Mouse (Mus musculus) adrenal gland, adult 2 months (tissue): Measurements from ENCODE around the gene Mef2a. TPM values are rescaled to one million over a fixed set of nuclear protein-coding genes. Genes with fewer than 3 reads are reported as not detected.
"Not testable (repeated sequence)": the region's sequence is repeated elsewhere in the genome, so short reads cannot be mapped to it uniquely, and the experiment has no call there.

ENCODE experiments used
- DNase-seq: peaks from one replicate; pipeline ENCODE4 v3.0.0; 2021
- polyA plus RNA-seq: library from polyadenylated mRNA; depleted of rRNA; stranded (reverse); fragments of >200 nt; gene quantifications from 2 replicates; pipeline ENCODE4 v1.2.3, GENCODE M21; 2012
- total RNA-seq, 2 experiments: library from RNA; stranded (reverse); gene quantifications; 2 replicates each; pipeline ENCODE4 v1.2.3; 2021

Mef2a gene
- total and polyA plus RNA-seq, 3 experiments = 28.8 to 60.3 (median 49.3) TPM

DNA sequence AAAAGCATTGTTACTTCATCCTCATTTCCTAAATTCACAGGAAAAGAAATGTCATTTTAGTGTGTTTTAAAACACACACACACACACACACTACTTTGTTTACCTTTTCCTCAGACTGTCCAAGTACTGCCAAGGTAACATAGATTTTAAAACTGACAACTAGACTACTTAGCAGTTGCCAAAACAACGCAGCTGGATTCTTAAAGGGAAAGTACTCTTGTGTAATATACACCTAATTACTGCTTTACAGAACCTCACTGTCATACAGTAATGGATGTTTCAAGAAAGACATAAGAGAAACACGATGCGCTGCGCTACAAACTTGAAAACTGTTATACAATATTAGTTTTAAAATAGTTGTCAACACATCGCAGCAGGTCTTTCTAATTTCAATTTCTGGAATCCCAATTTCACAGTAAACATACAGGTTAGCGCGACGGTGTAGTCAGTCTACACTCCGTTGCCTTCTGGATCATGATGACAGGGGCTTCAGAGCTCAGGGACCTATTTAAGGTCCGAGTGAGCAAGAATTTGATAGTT lies 1.2 kb downstream of the Mef2a start:
- no peak for DNase-seq

GRCm38 (mm10) chr7:67369645-67370044 lies 3.0 kb downstream of the Mef2a start:
- DNase-seq = no peak

DNA sequence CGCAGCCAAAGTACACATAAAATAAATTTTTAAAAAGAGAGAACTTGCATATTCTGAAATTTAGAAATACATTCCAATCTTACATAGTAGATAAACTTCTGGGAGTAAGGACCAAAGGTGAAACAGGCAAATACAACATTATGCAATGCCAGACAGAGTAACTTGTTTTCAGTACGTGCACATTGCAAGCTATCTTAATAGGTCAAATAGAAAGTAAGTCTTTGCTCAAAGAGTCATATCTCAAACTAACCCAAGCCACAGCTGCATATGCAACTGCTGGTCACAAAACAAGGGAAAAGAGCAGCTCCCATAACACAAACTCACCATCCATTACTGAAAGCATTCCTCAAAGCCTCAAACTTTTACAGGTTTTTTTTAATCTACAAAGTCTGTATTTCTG lies 4.3 kb downstream of the Mef2a start:
- no peak for DNase-seq

DNA sequence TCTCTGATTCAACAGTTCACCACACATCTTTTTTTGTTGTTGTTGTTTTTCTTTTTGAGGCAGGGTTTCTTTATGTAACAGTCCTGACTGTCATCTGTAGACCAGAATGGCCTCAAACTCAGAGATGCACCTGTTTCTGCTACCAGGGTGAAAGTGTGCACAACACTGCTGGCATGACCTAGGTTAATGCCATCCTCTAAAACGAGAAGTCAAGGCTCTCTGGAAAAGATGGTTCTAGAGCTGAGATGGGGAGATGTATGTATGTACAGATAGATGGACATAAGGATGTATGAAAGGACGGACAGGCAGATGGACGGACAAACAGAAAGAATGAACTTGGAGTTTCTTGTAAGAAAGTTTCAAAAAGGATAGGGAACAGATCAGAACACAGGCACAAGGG lies 12.1 kb downstream of the Mef2a start:
- no peak for DNase-seq

- no peak for DNase-seq
These were observed 12.8 kb downstream of the Mef2a start for GRCm38 (mm10) chr7:67359863-67360262.

DNA sequence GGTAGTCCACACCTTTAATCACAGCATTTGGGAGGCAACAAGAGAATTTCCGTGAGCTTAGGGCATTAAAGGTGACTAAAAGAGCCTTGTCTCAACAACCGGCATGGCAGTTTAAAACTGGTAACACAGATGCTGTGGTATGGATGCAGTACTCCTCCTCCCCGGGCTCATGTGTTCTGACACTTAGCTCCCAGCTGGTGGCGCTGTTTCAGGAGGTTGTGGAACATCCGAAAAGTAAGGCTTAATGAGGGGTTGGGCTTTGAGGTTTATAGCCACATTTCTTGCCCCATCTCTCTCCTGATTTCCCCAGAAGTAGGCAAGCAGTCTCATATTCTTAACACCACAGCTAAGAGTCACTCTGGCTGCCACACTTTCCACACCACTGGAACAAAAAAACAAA lies 16.8 kb downstream of the Mef2a start:
- no peak for DNase-seq

DNA sequence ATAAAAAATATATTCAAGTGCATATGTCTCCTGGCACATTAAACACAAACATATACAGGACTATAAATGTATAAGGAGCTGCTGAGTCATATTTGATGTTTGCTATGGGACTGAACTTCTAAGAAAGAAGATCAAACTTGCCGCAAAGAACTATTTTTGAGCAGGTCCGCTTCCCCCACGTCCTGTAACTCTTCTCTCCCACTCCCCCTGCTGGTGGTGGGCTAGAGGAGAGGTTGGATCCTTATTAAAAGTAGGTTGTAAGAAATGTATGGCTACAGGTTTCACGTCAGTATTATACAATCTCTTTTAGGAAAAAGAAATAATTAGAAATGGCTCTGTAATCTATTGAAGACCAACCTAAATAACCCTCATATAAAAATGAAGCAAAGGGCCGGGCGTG lies 19.0 kb downstream of the Mef2a start:
- DNase-seq = no peak

GRCm38 (mm10) chr7:67352989-67353388 lies 19.7 kb downstream of the Mef2a start:
- DNase-seq = no peak

DNA sequence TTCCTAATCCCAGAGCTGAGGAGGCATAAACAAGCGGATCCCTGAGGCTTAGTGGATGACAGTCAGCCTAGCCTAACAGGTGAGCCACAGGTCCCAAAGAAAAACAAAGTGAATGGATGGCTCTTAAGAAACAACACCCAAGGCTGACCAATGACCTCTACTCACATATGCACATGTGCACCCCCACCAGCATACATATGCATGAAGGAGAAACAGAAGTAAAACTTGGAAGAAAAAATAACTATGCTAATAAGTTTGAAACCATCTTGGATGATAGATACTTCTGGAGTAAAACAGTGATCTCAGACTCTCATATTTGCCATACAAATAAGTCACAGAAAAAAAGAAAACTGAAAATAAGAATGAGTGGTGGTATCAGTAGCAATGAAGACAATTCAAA lies 28.2 kb downstream of the Mef2a start:
- no peak for DNase-seq

- no peak for DNase-seq
These were observed 30.5 kb downstream of the Mef2a start for GRCm38 (mm10) chr7:67342067-67342625.

- no peak for DNase-seq
These were observed 52.3 kb downstream of the Mef2a start for GRCm38 (mm10) chr7:67320359-67320758.

DNA sequence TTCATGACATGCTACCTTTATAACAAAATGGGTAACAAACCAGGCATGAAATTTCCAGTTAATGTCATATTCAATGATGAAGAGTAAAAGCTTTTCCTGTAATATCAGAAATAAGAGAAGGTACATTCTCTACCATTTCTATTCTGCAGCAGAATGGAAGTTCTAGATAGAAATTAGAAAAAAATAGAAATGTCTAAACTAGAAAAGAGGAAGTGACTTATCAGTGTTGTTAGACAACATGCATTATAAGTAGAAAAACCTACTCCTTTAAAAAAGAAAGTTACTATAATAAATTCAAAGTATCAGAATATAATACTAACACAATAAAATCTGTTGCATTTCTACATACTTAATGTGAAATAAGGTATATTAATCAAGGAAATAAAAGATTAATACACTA lies 54.0 kb downstream of the Mef2a start:
- DNase-seq = no peak

DNA sequence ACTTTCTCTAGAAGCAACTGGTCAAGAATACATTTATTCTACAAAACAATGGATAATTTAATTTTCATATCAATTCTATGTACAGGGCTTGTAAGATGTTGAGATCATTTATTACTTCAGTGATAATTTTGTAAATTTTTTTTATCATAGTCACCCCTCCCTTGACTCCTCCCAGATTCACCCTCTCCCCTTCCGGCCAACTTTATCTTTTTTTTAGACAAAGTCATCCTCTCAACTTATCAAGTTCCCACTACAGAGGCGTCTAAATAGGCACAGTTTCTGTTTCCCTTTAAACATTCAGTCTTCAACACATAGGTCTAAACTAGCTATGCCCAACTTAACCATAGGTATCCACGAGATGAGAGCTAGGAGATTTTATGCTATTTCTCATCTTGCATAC lies 59.5 kb downstream of the Mef2a start:
- DNase-seq = no peak

GRCm38 (mm10) chr7:67310151-67310550 lies 62.5 kb downstream of the Mef2a start:
- no peak for DNase-seq

GRCm38 (mm10) chr7:67308102-67308501 lies 64.6 kb downstream of the Mef2a start:
- no peak for DNase-seq

- DNase-seq = no peak
These were observed 65.6 kb downstream of the Mef2a start for GRCm38 (mm10) chr7:67307078-67307477.

DNA sequence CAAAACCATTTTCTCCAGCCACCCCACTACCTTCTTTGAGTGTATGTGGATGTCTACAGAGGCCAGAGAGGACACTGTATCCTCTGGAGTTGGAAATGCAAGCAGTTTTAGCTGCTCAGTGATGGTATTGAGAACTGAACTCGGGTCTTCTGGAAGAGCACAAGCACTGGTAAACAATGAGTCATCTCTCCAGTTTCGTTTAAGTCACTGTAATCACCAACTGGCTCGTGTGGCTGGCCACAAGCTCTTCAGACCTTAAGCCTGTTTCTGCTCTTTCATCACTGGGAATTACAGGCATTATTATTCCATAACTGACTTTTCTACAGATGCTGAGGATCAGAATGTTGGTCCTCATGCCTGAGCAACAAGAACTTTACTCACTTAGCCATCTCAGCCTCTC lies 67.7 kb downstream of the Mef2a start:
- DNase-seq = no peak

- DNase-seq = no peak
These were observed 76.2 kb downstream of the Mef2a start for GRCm38 (mm10) chr7:67296419-67296818.

- DNase-seq = no peak
These were observed 81.3 kb downstream of the Mef2a start for GRCm38 (mm10) chr7:67291356-67291755.

DNA sequence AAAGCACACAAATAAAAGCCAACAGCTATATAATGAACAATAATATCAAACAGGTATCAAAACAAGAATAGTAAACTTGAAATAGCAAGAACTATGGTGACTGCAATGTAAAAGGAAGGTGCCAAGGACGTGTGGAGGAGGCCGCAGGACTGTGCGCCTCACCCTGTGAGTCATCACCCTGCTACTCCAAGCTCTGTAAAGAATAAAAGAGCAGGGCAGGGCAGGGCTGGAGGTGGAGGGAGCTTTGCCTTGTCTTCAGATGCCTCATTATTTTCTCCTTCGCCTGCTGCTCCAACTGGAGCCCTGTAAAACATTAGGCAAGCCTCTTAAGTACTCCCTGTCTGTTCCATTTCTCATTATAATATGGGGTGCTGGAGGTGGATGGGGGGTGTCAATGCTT lies 85.2 kb downstream of the Mef2a start:
- peak; percentile 77 for DNase-seq

- DNase-seq = no peak
These were observed 89.1 kb downstream of the Mef2a start for GRCm38 (mm10) chr7:67283581-67283980.

GRCm38 (mm10) chr7:67270447-67270846 lies 102.2 kb downstream of the Mef2a start:
- DNase-seq = not testable (repeated sequence)

GRCm38 (mm10) chr7:67259828-67260563 lies 112.7 kb downstream of the Mef2a start:
- DNase-seq = peak; percentile 80

GRCm38 (mm10) chr7:67246067-67246466 lies 126.6 kb downstream of the Mef2a start:
- DNase-seq = peak; percentile 31
